Mouse (Mus musculus) limb, embryonic 14.5 days (tissue): ENCODE results near the gene Galnt6. TPM values are rescaled to one million over a fixed set of nuclear protein-coding genes. Genes with fewer than 3 reads are reported as not detected.

Experiments used
- ATAC-seq: fragments of 200-750 bp; cut with Nextera tagmentation; 2 replicates; pipeline ENCODE4 v1.8.0; 2017; ENCODE audit warnings: low read depth, moderate number of reproducible peaks, moderate TSS enrichment; ENCODE audit not compliant: low FRiP score
- DNase-seq: peaks from one replicate; pipeline ENCODE4 v3.0.0-alpha.2; 2015; ENCODE audit warnings: low spot score
- H3K27ac ChIP-seq: fragments of 300-500 bp; sonication (generic); replicated peaks from 2 replicates; pipeline ENCODE4 v1.5.1; 2014; ENCODE audit warnings: low read depth, mild to moderate bottlenecking, low read length, moderate library complexity, mixed read lengths
- H3K27me3 ChIP-seq: fragments of 300-500 bp; sonication (generic); 2 replicates; pipeline ENCODE4 v1.6.1; 2014; ENCODE audit warnings: low read length, mixed read lengths; ENCODE audit not compliant: control insufficient read depth, insufficient read depth
- H3K36me3 ChIP-seq: fragments of 300-500 bp; sonication (generic); 2 replicates; pipeline ENCODE4 v1.6.1; 2014; ENCODE audit warnings: mild to moderate bottlenecking, low read length, moderate library complexity, mixed read lengths; ENCODE audit not compliant: control insufficient read depth, insufficient read depth
- H3K4me1 ChIP-seq: fragments of 300-500 bp; sonication (generic); 2 replicates; pipeline ENCODE4 v1.6.1; 2014; ENCODE audit warnings: antibody characterized with exemption, low read length, mixed read lengths; ENCODE audit not compliant: control insufficient read depth, insufficient read depth
- H3K4me2 ChIP-seq: fragments of 300-500 bp; sonication (generic); replicated peaks from 2 replicates; pipeline ENCODE4 v1.6.1; 2014; ENCODE audit warnings: low read depth, mild to moderate bottlenecking, low read length, moderate library complexity; ENCODE audit not compliant: severe bottlenecking
- H3K4me3 ChIP-seq: fragments of 300-500 bp; sonication (generic); replicated peaks from 2 replicates; pipeline ENCODE4 v1.5.1; 2014; ENCODE audit warnings: low read length
- H3K9ac ChIP-seq: fragments of 300-500 bp; sonication (generic); 2 replicates; pipeline ENCODE4 v1.6.1; 2014; ENCODE audit warnings: mild to moderate bottlenecking, low read depth, low read length, moderate library complexity; ENCODE audit not compliant: severe bottlenecking
- H3K9me3 ChIP-seq: fragments of 300-500 bp; sonication (generic); 2 replicates; pipeline ENCODE4 v1.6.1; 2016; ENCODE audit warnings: low read length; ENCODE audit not compliant: control insufficient read depth
- POLR2A ChIP-seq: fragments of 200-500 bp; IDR thresholded peaks from 2 replicates; pipeline ENCODE4 v1.8.0; 2012; ENCODE audit warnings: inconsistent platforms, mild to moderate bottlenecking, moderate library complexity, borderline replicate concordance; ENCODE audit not compliant: insufficient read depth, insufficient read length; ENCODE audit errors: extremely low read depth
- WGBS: fragments of 180-500 bp; shearing (Covaris S2); extraction: QIAGEN DNeasy Blood & Tissue Kit; methylation state at CpG from one replicate; pipeline ENCODE4 v1.1.7; 2014; 5-methylcytosine and 5-hydroxymethylcytosine counted together
- polyA plus RNA-seq, 2 experiments: library from polyadenylated mRNA; depleted of rRNA in 1 of 2; stranded (reverse) in 1 of 2; unstranded in 1 of 2; fragments of >200 nt; fragmentation: Nextera tagmentation in 1 of 2; extraction: Ambion mirVana in 1 of 2; gene quantifications; 2 replicates each; pipeline versions ENCODE4 v1.2.1 to v1.2.3; 2012 to 2014

Gene Galnt6
- polyA plus RNA-seq, 2 experiments = 1.1 to 1.9 TPM

- ATAC-seq = no peak
- no peak for TF ChIP-seq POLR2A
- H3K36me3 ChIP-seq = no peaks in the 10 kb centered on the region
- DNase-seq = no peak
- H3K27me3 ChIP-seq = no peaks in the 10 kb centered on the region
- no peak overlapping the region for H3K9ac ChIP-seq
- H3K4me1 ChIP-seq = no peaks in the 10 kb centered on the region
- no peak overlapping the region for H3K27ac ChIP-seq
- H3K4me3 ChIP-seq = no peak overlapping the region
- 90% methylated on average over 8 of the region's 8 CpGs for WGBS
- H3K4me2 ChIP-seq = no peak overlapping the region
- H3K9me3 ChIP-seq = no peaks in the 10 kb centered on the region
Observed at GRCm38 (mm10) chr15:100677675-100678074, 51.5 kb downstream of the Galnt6 start.

- ATAC-seq = no peak
- Histone ChIP-seq H3K27me3 (no peaks in the 10 kb centered on the region), H3K36me3 (no peaks in the 10 kb centered on the region), H3K4me1 (no peaks in the 10 kb centered on the region), H3K4me3 (no peak overlapping the region), H3K9ac (no peak overlapping the region), H3K27ac (no peak overlapping the region), H3K9me3 (no peaks in the 10 kb centered on the region), H3K4me2 (no peak overlapping the region)
- WGBS = 77% methylated on average over 1 of the region's 1 CpGs
- no peak for TF ChIP-seq POLR2A
- no peak for DNase-seq
Observed at GRCm38 (mm10) chr15:100676521-100676920, 52.7 kb downstream of the Galnt6 start.

GRCm38 (mm10) chr15:100675486-100675885 is 53.7 kb downstream of the Galnt6 start:
- ATAC-seq = no peak
- no peak for TF ChIP-seq POLR2A
- Histone ChIP-seq H3K27me3 (no peaks in the 10 kb centered on the region), H3K4me2 (no peak overlapping the region), H3K4me3 (no peak overlapping the region), H3K9ac (no peak overlapping the region), H3K4me1 (no peaks in the 10 kb centered on the region), H3K36me3 (no peaks in the 10 kb centered on the region), H3K27ac (no peak overlapping the region), H3K9me3 (no peaks in the 10 kb centered on the region)
- WGBS = 49% methylated on average over 3 of the region's 3 CpGs
- no peak for DNase-seq

DNA sequence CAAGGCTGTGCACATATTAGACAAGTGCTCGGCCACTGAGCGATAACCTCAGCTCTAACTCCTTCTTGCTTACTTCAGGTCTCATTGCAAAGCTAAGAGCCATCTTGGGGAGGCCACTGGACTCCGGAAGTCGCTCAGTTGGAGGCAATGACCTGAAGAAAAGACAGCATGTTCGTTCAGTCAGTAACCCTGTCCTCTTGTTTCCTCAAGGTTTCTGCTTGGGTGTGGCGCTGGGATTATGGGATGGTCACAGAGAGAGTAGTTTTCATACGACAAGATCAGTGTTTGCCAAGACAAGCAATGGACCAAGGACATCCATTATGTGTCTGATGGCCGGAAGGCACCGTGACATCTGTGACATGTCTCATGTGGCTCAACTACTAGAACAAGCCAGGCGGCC is 54.6 kb downstream of the Galnt6 start:
- WGBS = 88% methylated on average over 10 of the region's 10 CpGs
- no peaks in the 10 kb centered on the region for H3K4me1 ChIP-seq

GRCm38 (mm10) chr15:100673585-100674391 is 55.4 kb downstream of the Galnt6 start:
- ATAC-seq (no peak), DNase-seq (peak; percentile 11)
- Histone ChIP-seq H3K4me1 (no peaks in the 10 kb centered on the region), H3K27ac (no peak overlapping the region), H3K4me2 (no peak overlapping the region), H3K9me3 (no peaks in the 10 kb centered on the region), H3K9ac (no peak overlapping the region), H3K27me3 (no peaks in the 10 kb centered on the region), H3K4me3 (no peak overlapping the region), H3K36me3 (no peaks in the 10 kb centered on the region)
- TF ChIP-seq POLR2A = no peak
- 58% methylated on average over 12 of the region's 12 CpGs for WGBS

More for the DNA sequence above, 54.6 kb downstream of the Galnt6 start:
- no peak for TF ChIP-seq POLR2A
- H3K36me3 ChIP-seq = no peaks in the 10 kb centered on the region
- ATAC-seq (no peak), DNase-seq (no peak)
- no peak overlapping the region for H3K27ac ChIP-seq
- H3K4me3 ChIP-seq = no peak overlapping the region
- no peaks in the 10 kb centered on the region for H3K9me3 ChIP-seq
- H3K9ac ChIP-seq = no peak overlapping the region
- H3K27me3 ChIP-seq = no peaks in the 10 kb centered on the region
- no peak overlapping the region for H3K4me2 ChIP-seq
